Mouse (Mus musculus): ENCODE data around the gene Mfrp. TPM values are rescaled to one million over a fixed set of nuclear protein-coding genes. Genes with fewer than 3 reads are reported as not detected.
"Not testable (repeated sequence)": the region's sequence is repeated elsewhere in the genome, so short reads cannot be mapped to it uniquely, and the experiment has no call there.

The Mfrp gene
- total RNA-seq, 2 experiments from 2014 or later, result 0.30 to 1.8 TPM

- DNase-seq (ENCODE audit: low spot score in 2 of 2), result peak in 1 of 2 experiments; percentile 83
Measured at GRCm38 (mm10) chr9:44096536-44096935, 5.0 kb upstream of the Mfrp start.

- no peak for DNase-seq (ENCODE audit: low spot score in 2 of 2)
Measured at GRCm38 (mm10) chr9:44104881-44105280, 3.4 kb downstream of the Mfrp start.

GRCm38 (mm10) chr9:44105781-44106180 lies 4.3 kb downstream of the Mfrp start:
- DNase-seq (ENCODE audit: low spot score in 2 of 2), result no peak

GRCm38 (mm10) chr9:44106182-44106581 lies 4.7 kb downstream of the Mfrp start:
- DNase-seq (ENCODE audit: low spot score in 2 of 2), result no peak

GRCm38 (mm10) chr9:44106596-44106995 lies 5.1 kb downstream of the Mfrp start:
- DNase-seq (ENCODE audit: low spot score in 2 of 2), result no peak

- DNase-seq (ENCODE audit: low spot score in 2 of 2), result peak in 1 of 2 experiments; percentile 65
Measured at GRCm38 (mm10) chr9:44107110-44107509, 5.6 kb downstream of the Mfrp start, which contains the start of gene C1qtnf5. C1qtnf5 (plus strand) TSS chr9:44107245.

GRCm38 (mm10) chr9:44107557-44108179 lies 6.1 kb downstream of the Mfrp start:
- DNase-seq (ENCODE audit: low spot score in 2 of 2), result no peak

GRCm38 (mm10) chr9:44108269-44109055 lies 6.9 kb downstream of the Mfrp start:
- no peak for DNase-seq (ENCODE audit: low spot score in 2 of 2)

- peak in 1 of 2 experiments; percentile 86 for DNase-seq (ENCODE audit: low spot score in 2 of 2)
Measured at GRCm38 (mm10) chr9:44109360-44110095, 8.0 kb downstream of the Mfrp start.

- DNase-seq (ENCODE audit: low spot score in 2 of 2), result not testable (repeated sequence)
Measured at GRCm38 (mm10) chr9:44111909-44112308, 10.4 kb downstream of the Mfrp start.

- peak; percentile 94 to 97 for DNase-seq (ENCODE audit: low spot score in 2 of 2)
Measured at GRCm38 (mm10) chr9:44113105-44113789, 11.7 kb downstream of the Mfrp start, which contains the start of the genes Gm49380 and Rnf26. Gm49380 (minus strand) TSS chr9:44113500. Rnf26 (minus strand) TSS chr9:44113517.

GRCm38 (mm10) chr9:44114453-44114852 lies 12.9 kb downstream of the Mfrp start:
- DNase-seq (ENCODE audit: low spot score in 2 of 2), result no peak

- DNase-seq (ENCODE audit: low spot score in 2 of 2), result no peak
Measured at GRCm38 (mm10) chr9:44115599-44115998, 14.1 kb downstream of the Mfrp start.

GRCm38 (mm10) chr9:44116182-44116581 lies 14.7 kb downstream of the Mfrp start:
- no peak for DNase-seq (ENCODE audit: low spot score in 2 of 2)

GRCm38 (mm10) chr9:44119011-44119410 lies 17.5 kb downstream of the Mfrp start:
- DNase-seq (ENCODE audit: low spot score in 2 of 2), result no peak

GRCm38 (mm10) chr9:44119948-44120465 lies 18.5 kb downstream of the Mfrp start:
- peak in 1 of 2 experiments; percentile 58 for DNase-seq (ENCODE audit: low spot score in 2 of 2)

- no peak for DNase-seq (ENCODE audit: low spot score in 2 of 2)
Measured at GRCm38 (mm10) chr9:44124317-44124716, 22.8 kb downstream of the Mfrp start.

- DNase-seq (ENCODE audit: low spot score in 2 of 2), result no peak
Measured at GRCm38 (mm10) chr9:44125026-44125425, 23.5 kb downstream of the Mfrp start.

GRCm38 (mm10) chr9:44125546-44126428 lies 24.3 kb downstream of the Mfrp start:
- DNase-seq (ENCODE audit: low spot score in 2 of 2), result peak; percentile 79 to 95

GRCm38 (mm10) chr9:44126746-44127145 lies 25.2 kb downstream of the Mfrp start:
- DNase-seq (ENCODE audit: low spot score in 2 of 2), result no peak
